Mouse (Mus musculus) megakaryocyte, embryonic 14.5 days (primary cell): ENCODE results near the gene Slc43a1.

Source experiments
- FLI1 ChIP-seq: IDR thresholded peaks from 2 replicates; pipeline ENCODE4 v1.6.1; 2012; ENCODE audit warnings: low read length, inconsistent platforms, mixed read lengths
- GATA1 ChIP-seq: IDR thresholded peaks from 3 replicates; pipeline ENCODE4 v1.6.1; 2012; ENCODE audit warnings: mixed read lengths, low read length, inconsistent platforms, borderline replicate concordance

GRCm38 (mm10) chr2:84883084-84883483, 44.4 kb downstream of the Slc43a1 start:
- no peak for TF ChIP-seq GATA1
- TF ChIP-seq FLI1, result no peak
